Mouse (Mus musculus) midbrain, embryonic 15.5 days (tissue): Measurements from ENCODE around the gene Mtcl1. TPM values are rescaled to one million over a fixed set of nuclear protein-coding genes. Genes with fewer than 3 reads are reported as not detected.
"Not testable (repeated sequence)": the region's sequence is repeated elsewhere in the genome, so short reads cannot be mapped to it uniquely, and the experiment has no call there.

Source experiments
- ATAC-seq: fragments of 200-750 bp; cut with Nextera tagmentation; replicated peaks from 2 replicates; pipeline ENCODE4 v1.8.0; 2017; ENCODE audit warnings: moderate TSS enrichment
- H3K27ac ChIP-seq: fragments of 300-500 bp; sonication (generic); 2 replicates; pipeline ENCODE4 v1.5.1; 2015; ENCODE audit warnings: mild to moderate bottlenecking, inconsistent platforms
- H3K27me3 ChIP-seq: fragments of 300-500 bp; sonication (generic); replicated peaks from 2 replicates; pipeline ENCODE4 v1.6.1; 2015; ENCODE audit warnings: inconsistent platforms
- H3K36me3 ChIP-seq: fragments of 300-500 bp; sonication (generic); replicated peaks from 2 replicates; pipeline ENCODE4 v1.6.1; 2015; ENCODE audit warnings: inconsistent platforms
- H3K4me1 ChIP-seq: fragments of 300-500 bp; sonication (generic); 2 replicates; pipeline ENCODE4 v1.6.1; 2015; ENCODE audit warnings: inconsistent platforms
- H3K4me2 ChIP-seq: fragments of 300-500 bp; sonication (generic); 2 replicates; pipeline ENCODE4 v1.6.1; 2015; ENCODE audit warnings: inconsistent platforms, mild to moderate bottlenecking, moderate library complexity
- H3K4me3 ChIP-seq: fragments of 300-500 bp; sonication (generic); 2 replicates; pipeline ENCODE4 v1.5.1; 2015; ENCODE audit warnings: mild to moderate bottlenecking, inconsistent platforms
- H3K9ac ChIP-seq: fragments of 300-500 bp; sonication (generic); 2 replicates; pipeline ENCODE4 v1.6.1; 2015; ENCODE audit warnings: mild to moderate bottlenecking, inconsistent platforms
- H3K9me3 ChIP-seq: fragments of 300-500 bp; sonication (generic); 2 replicates; pipeline ENCODE4 v1.6.1; 2016; ENCODE audit warnings: inconsistent platforms
- WGBS: fragments of 180-500 bp; shearing (Covaris S2); methylation state at CpG from one replicate; pipeline ENCODE4 v1.1.7; 2015; ENCODE audit warnings: mixed read lengths; 5-methylcytosine and 5-hydroxymethylcytosine counted together
- polyA plus RNA-seq: library from polyadenylated mRNA; unstranded; fragments of >200 nt; fragmentation: Nextera tagmentation; extraction: Ambion mirVana; gene quantifications from 2 replicates; pipeline ENCODE4 v1.2.1, GENCODE M21; 2015

Mtcl1 gene
- polyA plus RNA-seq, 1 experiment from 2014 or later = 39.0 TPM

DNA sequence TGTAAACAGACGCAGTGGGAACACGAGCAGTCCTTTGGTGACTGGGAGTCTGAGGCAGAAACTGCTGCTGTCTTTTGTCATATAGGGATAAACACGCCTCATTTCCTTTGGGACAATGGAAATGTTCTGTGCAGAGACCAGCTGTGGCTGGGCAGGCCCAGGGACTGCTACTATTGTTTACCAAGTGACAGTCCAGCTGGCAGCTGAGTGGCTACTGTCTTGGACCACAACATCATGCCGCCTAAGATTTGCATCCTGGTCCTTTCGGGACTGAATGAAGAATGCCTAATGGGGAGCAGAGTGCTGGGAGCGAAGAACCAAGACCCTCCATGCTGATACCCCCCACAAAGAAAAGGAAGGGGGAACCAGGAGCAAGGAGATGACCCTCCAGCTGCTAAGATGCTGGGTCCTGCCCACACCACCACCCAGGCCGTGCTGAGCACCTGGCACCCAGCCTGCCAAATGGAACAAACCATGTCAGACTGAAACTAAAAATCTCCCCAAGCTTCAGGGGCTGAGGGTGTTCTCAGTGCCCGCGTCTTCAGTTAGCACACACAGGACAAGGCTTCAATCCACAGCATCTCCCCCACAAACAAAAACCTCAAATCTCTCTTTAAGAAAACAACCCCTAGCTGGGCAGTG, 5.4 kb downstream of the Mtcl1 start:
- Histone ChIP-seq H3K4me3 (no peak overlapping the region), H3K27me3 (no peaks in the 10 kb centered on the region), H3K9me3 (no peaks in the 10 kb centered on the region), H3K27ac (peak overlapping the region; percentile 66), H3K4me2 (peak overlapping the region; percentile 23), H3K9ac (no peak overlapping the region; the same call in 1 of the 2 replicates), H3K4me1 (peaks cover 62% of the 10 kb centered on the region), H3K36me3 (no peaks in the 10 kb centered on the region)
- WGBS = 22% methylated on average over 9 of the region's 9 CpGs
- ATAC-seq = 0 out of 2 replicates have a peak, but pooled peaks have one; percentile 21

- WGBS = 65% methylated on average over 8 of the region's 8 CpGs
- Histone ChIP-seq H3K4me3 (no peak overlapping the region), H3K27ac (no peak overlapping the region), H3K4me1 (peaks cover 41% of the 10 kb centered on the region), H3K9me3 (no peaks in the 10 kb centered on the region), H3K9ac (no peak overlapping the region), H3K27me3 (no peaks in the 10 kb centered on the region), H3K36me3 (no peaks in the 10 kb centered on the region), H3K4me2 (no peak overlapping the region)
- no peak for ATAC-seq
Observed at GRCm38 (mm10) chr17:66439888-66440287, 9.7 kb downstream of the Mtcl1 start.

GRCm38 (mm10) chr17:66439051-66439753, 10.3 kb downstream of the Mtcl1 start:
- Histone ChIP-seq H3K9ac (no peak overlapping the region), H3K4me1 (peaks cover 38% of the 10 kb centered on the region), H3K27ac (no peak overlapping the region), H3K27me3 (no peaks in the 10 kb centered on the region), H3K36me3 (no peaks in the 10 kb centered on the region), H3K4me2 (no peak overlapping the region), H3K4me3 (no peak overlapping the region), H3K9me3 (no peaks in the 10 kb centered on the region)
- no peak for ATAC-seq
- WGBS = 17% methylated on average over 11 of the region's 11 CpGs

GRCm38 (mm10) chr17:66438137-66438536, 11.4 kb downstream of the Mtcl1 start:
- Histone ChIP-seq H3K9me3 (no peaks in the 10 kb centered on the region), H3K36me3 (no peaks in the 10 kb centered on the region), H3K27me3 (no peaks in the 10 kb centered on the region), H3K9ac (no peak overlapping the region), H3K4me1 (peaks cover 36% of the 10 kb centered on the region), H3K27ac (0 out of 2 replicates have a peak overlapping the region, but pooled peaks have one; percentile 25), H3K4me2 (no peak overlapping the region), H3K4me3 (no peak overlapping the region)
- no peak for ATAC-seq
- WGBS = 75% methylated on average over 12 of the region's 12 CpGs

GRCm38 (mm10) chr17:66436811-66437210, 12.7 kb downstream of the Mtcl1 start:
- Histone ChIP-seq H3K9me3 (no peaks in the 10 kb centered on the region), H3K9ac (no peak overlapping the region), H3K36me3 (no peaks in the 10 kb centered on the region), H3K27ac (no peak overlapping the region), H3K4me3 (no peak overlapping the region), H3K4me1 (peaks cover 34% of the 10 kb centered on the region), H3K27me3 (no peaks in the 10 kb centered on the region), H3K4me2 (no peak overlapping the region)
- ATAC-seq = no peak; the same call in 1 of the 2 replicates
- WGBS = 46% methylated on average over 8 of the region's 8 CpGs

DNA sequence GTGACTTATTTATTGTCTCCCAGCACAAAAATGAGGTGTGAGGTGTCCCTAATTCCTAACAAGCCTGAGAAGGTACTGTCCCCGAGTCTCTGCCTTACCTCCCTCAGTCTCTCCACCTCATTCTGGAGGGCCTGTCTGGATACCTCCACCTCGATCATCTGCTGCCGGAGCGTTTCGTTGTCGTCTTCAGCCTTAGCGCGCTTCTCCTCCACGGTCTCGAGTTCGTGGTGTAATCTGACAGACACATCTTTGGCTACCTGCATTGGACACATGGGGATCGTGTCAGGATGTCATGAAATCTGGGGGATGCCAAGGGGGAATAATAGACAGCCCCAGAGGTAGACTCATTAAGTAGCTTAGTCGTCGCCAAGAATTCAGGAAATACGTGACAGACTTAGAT, 13.6 kb downstream of the Mtcl1 start:
- WGBS = 69% methylated on average over 15 of the region's 15 CpGs

DNA sequence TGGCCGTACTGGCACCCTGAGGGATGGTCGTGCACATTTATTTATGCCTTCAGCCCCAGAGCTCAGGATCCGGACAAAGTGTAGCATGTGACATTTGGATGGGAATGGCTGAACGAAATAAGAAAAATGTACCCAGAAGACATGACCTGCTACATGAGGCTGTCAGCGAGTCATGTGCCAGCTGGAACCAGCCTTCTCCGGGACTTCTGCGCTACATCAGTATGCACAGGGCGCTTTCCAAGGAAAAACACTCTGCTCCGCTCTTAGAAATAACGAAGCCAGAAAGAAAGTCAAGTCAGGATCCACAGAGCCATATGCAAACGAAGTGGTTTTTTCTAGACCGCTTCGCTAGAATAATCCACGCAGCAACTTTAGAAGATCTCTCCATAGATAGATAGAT, 14.5 kb downstream of the Mtcl1 start:
- H3K27ac ChIP-seq = no peak overlapping the region
- peaks cover 34% of the 10 kb centered on the region for H3K4me1 ChIP-seq

More for the DNA sequence above, 13.6 kb downstream of the Mtcl1 start:
- ATAC-seq = no peak
- Histone ChIP-seq H3K27me3 (no peaks in the 10 kb centered on the region), H3K4me3 (no peak overlapping the region), H3K4me1 (peaks cover 34% of the 10 kb centered on the region), H3K36me3 (no peaks in the 10 kb centered on the region), H3K4me2 (no peak overlapping the region), H3K9me3 (no peaks in the 10 kb centered on the region), H3K9ac (no peak overlapping the region), H3K27ac (no peak overlapping the region)

GRCm38 (mm10) chr17:66434566-66434965, 15.0 kb downstream of the Mtcl1 start:
- no peak for ATAC-seq
- no peaks in the 10 kb centered on the region for H3K36me3 ChIP-seq
- H3K4me1 ChIP-seq = peaks cover 30% of the 10 kb centered on the region
- H3K4me3 ChIP-seq = no peak overlapping the region
- H3K27ac ChIP-seq = no peak overlapping the region
- 86% methylated on average over 7 of the region's 7 CpGs for WGBS
- no peak overlapping the region for H3K9ac ChIP-seq
- no peaks in the 10 kb centered on the region for H3K9me3 ChIP-seq
- H3K4me2 ChIP-seq = no peak overlapping the region
- no peaks in the 10 kb centered on the region for H3K27me3 ChIP-seq

More for the DNA sequence above, 14.5 kb downstream of the Mtcl1 start:
- Histone ChIP-seq H3K9ac (no peak overlapping the region), H3K9me3 (no peaks in the 10 kb centered on the region), H3K4me3 (no peak overlapping the region), H3K4me2 (no peak overlapping the region), H3K36me3 (no peaks in the 10 kb centered on the region), H3K27me3 (no peaks in the 10 kb centered on the region)
- WGBS = 75% methylated on average over 14 of the region's 14 CpGs
- no peak; the same call in 1 of the 2 replicates for ATAC-seq

DNA sequence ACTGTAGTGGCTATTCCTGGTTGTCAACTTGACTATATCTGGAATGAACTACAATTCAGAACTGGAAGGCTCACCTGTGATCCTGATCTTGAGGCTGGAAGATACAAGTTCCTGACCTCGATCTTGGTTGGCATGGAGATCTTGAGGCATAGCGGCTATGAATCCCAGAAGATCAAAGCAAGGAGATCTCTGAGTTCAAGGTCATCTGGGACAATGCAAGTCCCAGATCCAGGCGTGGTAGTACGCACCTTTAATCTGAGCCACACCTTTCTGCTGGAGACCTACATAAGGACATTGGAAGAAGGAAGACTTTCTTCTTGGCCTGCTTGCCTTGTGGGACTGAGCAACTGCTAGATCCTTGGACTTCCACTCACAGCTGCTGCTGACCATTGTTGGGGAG, 24.9 kb downstream of the Mtcl1 start:
- H3K9ac ChIP-seq, H3K4me2 ChIP-seq, H3K4me1 ChIP-seq, ATAC-seq, H3K9me3 ChIP-seq, H3K27me3 ChIP-seq, H3K4me3 ChIP-seq, H3K27ac ChIP-seq: not testable (repeated sequence)
- peaks cover 12% of the 10 kb centered on the region; the same call in 1 of the 2 replicates for H3K36me3 ChIP-seq
- 97% methylated on average over 4 of the region's 4 CpGs for WGBS

- Histone ChIP-seq H3K4me3 (no peak overlapping the region), H3K27ac (no peak overlapping the region), H3K4me2 (no peak overlapping the region), H3K27me3 (no peaks in the 10 kb centered on the region), H3K9ac (no peak overlapping the region), H3K36me3 (peaks cover 9% of the 10 kb centered on the region; the same call in 1 of the 2 replicates), H3K9me3 (no peaks in the 10 kb centered on the region), H3K4me1 (peaks cover 29% of the 10 kb centered on the region)
- 62% methylated on average over 8 of the region's 8 CpGs for WGBS
- ATAC-seq = no peak
Observed at GRCm38 (mm10) chr17:66419421-66419820, 30.1 kb downstream of the Mtcl1 start.

DNA sequence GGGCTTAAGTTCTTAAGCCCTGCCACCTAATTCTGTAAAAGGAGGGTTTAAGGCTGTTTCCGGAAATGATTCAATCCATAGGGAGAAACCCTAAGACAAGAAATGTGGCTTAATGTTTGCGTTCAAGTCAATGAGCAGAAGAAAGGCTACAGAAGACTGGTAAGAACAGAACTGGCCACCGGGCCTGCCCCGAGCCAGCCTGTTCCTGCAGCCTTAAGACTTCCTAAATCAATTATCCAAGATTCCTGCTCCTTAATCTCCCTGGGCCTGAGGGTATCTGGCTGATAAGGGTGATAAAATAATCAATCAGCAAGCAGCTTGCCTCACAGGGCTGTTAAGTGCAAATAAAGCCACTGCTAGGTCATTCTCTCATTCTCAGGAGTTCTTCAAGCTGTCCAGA, 31.8 kb downstream of the Mtcl1 start:
- H3K4me3 ChIP-seq = no peak overlapping the region
- H3K27ac ChIP-seq = peak overlapping the region; percentile 53
- no peaks in the 10 kb centered on the region for H3K27me3 ChIP-seq
- peaks cover 31% of the 10 kb centered on the region for H3K4me1 ChIP-seq
- peak overlapping the region; percentile 45; the same call in 1 of the 2 replicates for H3K4me2 ChIP-seq
- WGBS = 27% methylated on average over 4 of the region's 4 CpGs
- no peak overlapping the region for H3K9ac ChIP-seq
- no peaks in the 10 kb centered on the region for H3K36me3 ChIP-seq
- no peak for ATAC-seq
- H3K9me3 ChIP-seq = no peaks in the 10 kb centered on the region

- H3K27ac ChIP-seq = peak overlapping the region; percentile 53
- peak overlapping the region; percentile 45 for H3K4me2 ChIP-seq
- H3K4me3 ChIP-seq = 0 out of 2 replicates have a peak overlapping the region, but pooled peaks have one; percentile 7
- H3K4me1 ChIP-seq = peaks cover 35% of the 10 kb centered on the region
- no peaks in the 10 kb centered on the region for H3K27me3 ChIP-seq
- H3K36me3 ChIP-seq = no peaks in the 10 kb centered on the region
- no peaks in the 10 kb centered on the region for H3K9me3 ChIP-seq
- no peak overlapping the region for H3K9ac ChIP-seq
- no peak; the same call in 1 of the 2 replicates for ATAC-seq
- WGBS = 34% methylated on average over 5 of the region's 5 CpGs
Observed at GRCm38 (mm10) chr17:66417329-66417728, 32.2 kb downstream of the Mtcl1 start.
